In genomic region chr4:46100539-46100938, GRCm38 (mm10) we compare ENCODE assay signal across 16 mouse cellular contexts. TPM values are rescaled to one million over a fixed set of nuclear protein-coding genes. Genes with fewer than 3 reads are reported as not detected.
A peak's percentile ranks its signal among the peaks of the same experiment; 100 is the strongest.
DNase-seq lines count a peak whose midpoint lies in the region; ATAC-seq and TF ChIP-seq lines count a peak whose summit lies in the region.
"Had no signal": no experiment of that assay in that cellular context is flagged by ENCODE, and none has a peak within 500 bp of the region (broad histone marks: within the 10 kb centered on the region; RNA-seq: fewer than 3 reads in every experiment).

No protein-coding gene starts in this region.

- no peak for TF ChIP-seq CTCF in stomach, postnatal 0 days (IDR thresholded peaks at IDR 0.05; ENCODE audit: low read depth)

- no peak for TF ChIP-seq EP300 in stomach, postnatal 0 days (optimal IDR thresholded peaks at IDR 0.05)

- H3K4me1 ChIP-seq in heart, embryonic 10.5 days: peaks cover 43% of the 10 kb centered on the region
- peaks cover 28% of the 10 kb centered on the region for H3K4me1 ChIP-seq in kidney, embryonic 16.5 days (ENCODE audit: insufficient read depth, low read length)
- H3K4me1 ChIP-seq in stomach, embryonic 16.5 days (ENCODE audit: control insufficient read depth, insufficient read depth, low read length): peaks cover 10% of the 10 kb centered on the region
- no peaks in the 10 kb centered on the region for H3K4me1 ChIP-seq in stomach, postnatal 0 days (replicated peaks; ENCODE audit: control insufficient read depth, insufficient read depth)
- H3K4me1 ChIP-seq: midbrain, embryonic 15.5 days had no signal

- intact Hi-C loops in heart, postnatal 25 days (cut with DNase I): no loop called here

- H3K4me2 ChIP-seq in kidney, embryonic 16.5 days (replicated peaks; ENCODE audit: low read depth, low read length): no peak overlapping the region
- no peak overlapping the region for H3K4me2 ChIP-seq in stomach, embryonic 16.5 days (ENCODE audit: low read depth, low read length)
- no peak overlapping the region for H3K4me2 ChIP-seq in stomach, postnatal 0 days (replicated peaks; ENCODE audit: low read depth)
- H3K4me2 ChIP-seq: midbrain, embryonic 15.5 days had no signal

- WGBS in heart, embryonic 10.5 days: 27% methylated on average over 7 of the region's 7 CpGs
- 27% methylated on average over 7 of the region's 7 CpGs for WGBS in kidney, embryonic 16.5 days
- 49% methylated on average over 7 of the region's 7 CpGs for WGBS in stomach, embryonic 16.5 days
- 34% methylated on average over 7 of the region's 7 CpGs for WGBS in stomach, postnatal 0 days

- H3K9ac ChIP-seq in kidney, embryonic 16.5 days (replicated peaks; ENCODE audit: low read length): no peak overlapping the region
- no peak overlapping the region for H3K9ac ChIP-seq in stomach, embryonic 16.5 days (ENCODE audit: low read length)
- H3K9ac ChIP-seq in stomach, postnatal 0 days (ENCODE audit: low read length): no peak overlapping the region
- H3K9ac ChIP-seq: midbrain, embryonic 15.5 days had no signal

- H3K9me3 ChIP-seq in heart, embryonic 10.5 days: no peaks in the 10 kb centered on the region
- no peaks in the 10 kb centered on the region for H3K9me3 ChIP-seq in kidney, embryonic 16.5 days (ENCODE audit: low read length)
- no peaks in the 10 kb centered on the region for H3K9me3 ChIP-seq in stomach, embryonic 16.5 days (replicated peaks; ENCODE audit: control insufficient read depth, low read length)
- no peaks in the 10 kb centered on the region for H3K9me3 ChIP-seq in stomach, postnatal 0 days (ENCODE audit: control insufficient read depth, low read length)
- H3K9me3 ChIP-seq: midbrain, embryonic 15.5 days had no signal

- H3K36me3 ChIP-seq in heart, embryonic 10.5 days: peaks cover 92% of the 10 kb centered on the region
- no peaks in the 10 kb centered on the region for H3K36me3 ChIP-seq in kidney, embryonic 16.5 days (ENCODE audit: insufficient read depth, low read length)
- H3K36me3 ChIP-seq in stomach, embryonic 16.5 days (ENCODE audit: control insufficient read depth, insufficient read depth, low read length): no peaks in the 10 kb centered on the region
- no peaks in the 10 kb centered on the region for H3K36me3 ChIP-seq in stomach, postnatal 0 days (ENCODE audit: control insufficient read depth, insufficient read depth, low read length)
- H3K36me3 ChIP-seq: midbrain, embryonic 15.5 days had no signal

- H3K4me3 ChIP-seq in heart, embryonic 10.5 days: peak overlapping the region; percentile 6; the same call in 1 of the 2 replicates
- H3K4me3 ChIP-seq in kidney, embryonic 16.5 days (ENCODE audit: low read length): no peak overlapping the region
- no peak overlapping the region for H3K4me3 ChIP-seq in stomach, embryonic 16.5 days (replicated peaks; ENCODE audit: low read length)
- no peak overlapping the region for H3K4me3 ChIP-seq in stomach, postnatal 0 days (ENCODE audit: low read depth, low read length)
- H3K4me3 ChIP-seq: midbrain, embryonic 15.5 days had no signal

- H3K27me3 ChIP-seq in heart, embryonic 10.5 days (ENCODE audit: insufficient read depth, poor library complexity, severe bottlenecking): no peaks in the 10 kb centered on the region
- H3K27me3 ChIP-seq in kidney, embryonic 16.5 days (ENCODE audit: insufficient read depth, low read length): no peaks in the 10 kb centered on the region
- H3K27me3 ChIP-seq in stomach, embryonic 16.5 days (ENCODE audit: control insufficient read depth, insufficient read depth, low read length): 0 out of 2 replicates have a peak, but pooled peaks cover 3% of the 10 kb centered on the region
- H3K27me3 ChIP-seq in stomach, postnatal 0 days (ENCODE audit: control insufficient read depth, insufficient read depth, low read length): no peaks in the 10 kb centered on the region
- H3K27me3 ChIP-seq: midbrain, embryonic 15.5 days had no signal

- peak overlapping the region; percentile 82 for H3K27ac ChIP-seq in heart, embryonic 10.5 days
- peak overlapping the region; percentile 89 for H3K27ac ChIP-seq in kidney, embryonic 16.5 days (ENCODE audit: low read length)
- H3K27ac ChIP-seq in stomach, embryonic 16.5 days (ENCODE audit: low read length): no peak overlapping the region
- H3K27ac ChIP-seq in stomach, postnatal 0 days (replicated peaks): no peak overlapping the region
- H3K27ac ChIP-seq: midbrain, embryonic 15.5 days had no signal

- ATAC-seq in kidney, embryonic 16.5 days (ENCODE audit: low FRiP score, low TSS enrichment): peak; percentile 68
- 0 out of 2 replicates have a peak, but pooled peaks have one; percentile 18 for ATAC-seq in stomach, embryonic 16.5 days (ENCODE audit: insufficient read depth, low FRiP score)
- no peak for ATAC-seq in stomach, postnatal 0 days (ENCODE audit: low FRiP score, low TSS enrichment)
- ATAC-seq: forebrain, embryonic 16.5 days; midbrain, embryonic 15.5 days had no signal

- DNase-seq in heart, embryonic 10.5 days (ENCODE audit: low spot score): no peak
- no peak for DNase-seq in heart, postnatal 25 days (ENCODE audit: low spot score)
- no peak for DNase-seq in kidney, adult 11 months
- DNase-seq in stomach, postnatal 0 days (ENCODE audit: low spot score): no peak
- peak; percentile 46 for DNase-seq in skeletal muscle tissue, adult 2 months (ENCODE audit: low read depth, low spot score)
- DNase-seq in adrenal gland, postnatal 36 days: no peak
- DNase-seq: cerebellum, postnatal 36 days; kidney, postnatal 4 days; liver; lung, postnatal 36 days; right cerebral cortex, postnatal 4 days; thymus, postnatal 36 days had no signal

RNA-seq across cellular contexts. Expression of gene Ncbp1, which starts 37.9 kb away (rescaled TPM):
- polyA plus RNA-seq in heart, embryonic 10.5 days (2016; fragmentation: Nextera tagmentation; extraction: Ambion mirVana): 67.1 and 83.5 TPM in 2 replicates
- total RNA-seq in heart, postnatal 25 days (2021): 10 to 100 TPM; 21.4 to 22.2 TPM
- 90.6 and 90.9 TPM in 2 replicates for polyA plus RNA-seq in kidney, embryonic 16.5 days (2015; fragmentation: Nextera tagmentation; extraction: Ambion mirVana)
- polyA plus RNA-seq in stomach, embryonic 16.5 days (2015; fragmentation: Nextera tagmentation; extraction: Ambion mirVana): 59.8 and 61.1 TPM in 2 replicates
- 27.0 and 27.8 TPM in 2 replicates for polyA plus RNA-seq in stomach, postnatal 0 days (2015; fragmentation: Nextera tagmentation; extraction: Ambion mirVana)
- 10 to 100 TPM; 48.5 to 49.5 TPM for total RNA-seq in adrenal gland, postnatal 36 days (2021)

RNA-seq across cellular contexts. Expression of gene Tstd2, which starts 38.0 kb away (rescaled TPM):
- polyA plus RNA-seq in heart, embryonic 10.5 days (2016; fragmentation: Nextera tagmentation; extraction: Ambion mirVana): 40.5 and 40.7 TPM in 2 replicates
- 10 to 100 TPM; 14.5 to 15.1 TPM for total RNA-seq in heart, postnatal 25 days (2021)
- 39.1 and 54.4 TPM in 2 replicates for polyA plus RNA-seq in kidney, embryonic 16.5 days (2015; fragmentation: Nextera tagmentation; extraction: Ambion mirVana)
- 32.7 and 36.4 TPM in 2 replicates for polyA plus RNA-seq in stomach, embryonic 16.5 days (2015; fragmentation: Nextera tagmentation; extraction: Ambion mirVana)
- 14.5 and 17.2 TPM in 2 replicates for polyA plus RNA-seq in stomach, postnatal 0 days (2015; fragmentation: Nextera tagmentation; extraction: Ambion mirVana)
- total RNA-seq in adrenal gland, postnatal 36 days (2021): 10 to 100 TPM; 29.4 to 29.5 TPM

Comparison
In these comparisons a context has a peak if more than half of its experiments do, and no peak if none do; other contexts are left out.
1. H3K27ac ChIP-seq: peak in heart, embryonic 10.5 days (single experiment) and kidney, embryonic 16.5 days (single experiment); none in stomach, embryonic 16.5 days (single experiment) and stomach, postnatal 0 days (single experiment).